Mouse (Mus musculus) lung, embryonic 14.5 days (tissue): ENCODE measurements around the gene N4bp2l2. TPM values are rescaled to one million over a fixed set of nuclear protein-coding genes. Genes with fewer than 3 reads are reported as not detected.

Source experiments
- ATAC-seq: fragments of 200-750 bp; cut with Nextera tagmentation; 2 replicates; pipeline ENCODE4 v1.8.0; 2017; ENCODE audit warnings: mild to moderate bottlenecking, moderate TSS enrichment, moderate library complexity; ENCODE audit not compliant: insufficient read depth
- DNase-seq: peaks from one replicate; pipeline ENCODE4 v3.0.0-alpha.2; 2015
- H3K27ac ChIP-seq: fragments of 300-500 bp; sonication (generic); 2 replicates; pipeline ENCODE4 v1.5.1; 2014; ENCODE audit warnings: low read depth, mild to moderate bottlenecking, moderate library complexity
- H3K27me3 ChIP-seq: fragments of 300-500 bp; sonication (generic); 2 replicates; pipeline ENCODE4 v1.6.1; 2014; ENCODE audit warnings: low read length, control low read depth; ENCODE audit not compliant: insufficient read depth
- H3K36me3 ChIP-seq: fragments of 300-500 bp; sonication (generic); 2 replicates; pipeline ENCODE4 v1.6.1; 2014; ENCODE audit warnings: control low read depth; ENCODE audit not compliant: insufficient read depth
- H3K4me1 ChIP-seq: fragments of 300-500 bp; sonication (generic); 2 replicates; pipeline ENCODE4 v1.6.1; 2014; ENCODE audit warnings: antibody characterized with exemption, control low read depth; ENCODE audit not compliant: insufficient read depth
- H3K4me2 ChIP-seq: fragments of 300-500 bp; sonication (generic); 2 replicates; pipeline ENCODE4 v1.6.1; 2014; ENCODE audit warnings: mild to moderate bottlenecking
- H3K4me3 ChIP-seq: fragments of 300-500 bp; sonication (generic); 2 replicates; pipeline ENCODE4 v1.5.1; 2014; ENCODE audit warnings: low read depth, low read length
- H3K9ac ChIP-seq: fragments of 300-500 bp; sonication (generic); 2 replicates; pipeline ENCODE4 v1.6.1; 2014
- H3K9me3 ChIP-seq: fragments of 300-500 bp; sonication (generic); 2 replicates; pipeline ENCODE4 v1.6.1; 2016; ENCODE audit warnings: low read depth, low read length, control low read depth
- CTCF ChIP-seq: IDR thresholded peaks from 2 replicates; pipeline ENCODE4 v1.5.1; 2016; ENCODE audit warnings: antibody characterized with exemption, low read depth
- WGBS: fragments of 180-500 bp; shearing (Covaris S2); extraction: QIAGEN DNeasy Blood & Tissue Kit; methylation state at CpG from one replicate; pipeline ENCODE4 v1.1.7; 2014; 5-methylcytosine and 5-hydroxymethylcytosine counted together
- polyA plus RNA-seq: library from polyadenylated mRNA; unstranded; fragments of >200 nt; fragmentation: Nextera tagmentation; extraction: Ambion mirVana; gene quantifications from 2 replicates; pipeline ENCODE4 v1.2.1, GENCODE M21; 2014

N4bp2l2 gene
- polyA plus RNA-seq, 1 experiment from 2014 or later, result 40.1 TPM

- no peaks in the 10 kb centered on the region for H3K9me3 ChIP-seq
- ATAC-seq (no peak), DNase-seq (no peak)
- no peak overlapping the region for H3K9ac ChIP-seq
- no peaks in the 10 kb centered on the region for H3K4me1 ChIP-seq
- 91% methylated on average over 6 of the region's 6 CpGs for WGBS
- H3K27ac ChIP-seq, result no peak overlapping the region
- no peaks in the 10 kb centered on the region for H3K27me3 ChIP-seq
- no peaks in the 10 kb centered on the region for H3K36me3 ChIP-seq
- TF ChIP-seq CTCF, result no peak
- no peak overlapping the region for H3K4me3 ChIP-seq
- H3K4me2 ChIP-seq, result no peak overlapping the region
Measured at GRCm38 (mm10) chr5:150606131-150606530, 59.9 kb downstream of the N4bp2l2 start.

- Histone ChIP-seq H3K36me3 (no peaks in the 10 kb centered on the region), H3K9me3 (no peaks in the 10 kb centered on the region), H3K4me1 (no peaks in the 10 kb centered on the region), H3K27me3 (no peaks in the 10 kb centered on the region), H3K9ac (no peak overlapping the region), H3K4me3 (no peak overlapping the region), H3K4me2 (no peak overlapping the region), H3K27ac (no peak overlapping the region)
- no peak for TF ChIP-seq CTCF
- ATAC-seq, result no peak
- DNase-seq, result no peak
- WGBS, result 73% methylated on average over 14 of the region's 14 CpGs
Measured at GRCm38 (mm10) chr5:150601441-150602230, 64.3 kb downstream of the N4bp2l2 start.

GRCm38 (mm10) chr5:150600554-150601440 is 65.2 kb downstream of the N4bp2l2 start:
- Histone ChIP-seq H3K9me3 (no peaks in the 10 kb centered on the region), H3K4me2 (no peak overlapping the region), H3K27me3 (no peaks in the 10 kb centered on the region), H3K4me1 (no peaks in the 10 kb centered on the region), H3K27ac (no peak overlapping the region), H3K36me3 (no peaks in the 10 kb centered on the region), H3K9ac (no peak overlapping the region), H3K4me3 (no peak overlapping the region)
- no peak for TF ChIP-seq CTCF
- no peak for DNase-seq
- WGBS, result 67% methylated on average over 20 of the region's 20 CpGs
- ATAC-seq, result no peak

DNA sequence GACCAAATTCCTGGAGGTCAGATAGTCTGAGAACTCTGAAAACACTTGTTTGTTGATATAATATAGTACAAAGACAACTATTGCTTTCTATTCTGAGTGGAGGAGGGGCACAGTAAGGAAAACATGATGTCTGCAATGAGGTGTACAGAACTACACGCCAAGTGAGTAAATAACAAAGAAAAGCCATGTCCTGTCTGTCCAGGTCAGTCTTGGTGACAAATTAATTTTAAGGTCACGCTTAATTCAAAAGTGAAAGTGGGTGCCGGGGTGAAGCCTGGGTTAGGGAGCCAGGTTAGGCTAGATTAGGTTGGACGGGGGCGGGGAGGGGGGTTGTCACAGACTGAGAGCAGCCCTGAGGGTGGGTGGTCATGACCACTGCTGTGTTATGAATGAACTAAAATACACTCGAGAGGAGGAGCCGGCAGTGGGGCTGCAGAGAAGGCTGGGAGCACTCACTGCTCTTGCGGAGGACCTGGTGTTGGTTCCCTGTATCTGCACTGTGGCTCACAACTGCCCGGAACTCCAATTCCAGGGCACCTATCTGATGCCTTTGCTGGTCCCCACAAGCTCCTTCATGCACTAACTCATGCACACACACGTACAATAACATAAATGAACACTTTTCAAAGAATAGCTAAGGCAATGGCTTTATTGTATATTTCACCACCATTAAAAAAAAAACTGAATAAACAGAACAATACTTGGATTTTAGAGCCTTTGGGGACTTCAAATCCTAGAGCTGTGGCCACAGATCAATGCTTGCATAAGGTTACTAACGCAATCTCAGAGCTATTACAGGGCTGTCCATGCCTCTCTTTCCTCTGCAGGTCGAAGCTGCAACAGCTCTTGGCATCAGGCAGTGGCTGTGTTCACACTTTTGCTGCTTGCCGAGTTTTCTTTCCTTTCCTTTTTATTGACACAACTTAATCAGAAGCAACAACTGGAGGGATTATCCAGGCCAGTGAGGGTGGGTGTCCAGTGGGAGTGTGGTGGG is 66.4 kb downstream of the N4bp2l2 start:
- ATAC-seq, result no peak
- no peak overlapping the region for H3K9ac ChIP-seq
- H3K4me2 ChIP-seq, result no peak overlapping the region
- H3K36me3 ChIP-seq, result no peaks in the 10 kb centered on the region
- H3K27ac ChIP-seq, result no peak overlapping the region
- H3K4me1 ChIP-seq, result no peaks in the 10 kb centered on the region
- H3K27me3 ChIP-seq, result peaks cover 6% of the 10 kb centered on the region
- no peak for TF ChIP-seq CTCF
- 56% methylated on average over 13 of the region's 13 CpGs for WGBS
- DNase-seq, result no peak
- no peaks in the 10 kb centered on the region for H3K9me3 ChIP-seq
- H3K4me3 ChIP-seq, result no peak overlapping the region

- Histone ChIP-seq H3K4me2 (no peak overlapping the region), H3K4me3 (no peak overlapping the region), H3K9ac (no peak overlapping the region), H3K9me3 (no peaks in the 10 kb centered on the region), H3K4me1 (no peaks in the 10 kb centered on the region), H3K27ac (no peak overlapping the region), H3K27me3 (peaks cover 9% of the 10 kb centered on the region), H3K36me3 (no peaks in the 10 kb centered on the region)
- WGBS, result 45% methylated on average over 21 of the region's 21 CpGs
- no peak for TF ChIP-seq CTCF
- DNase-seq (no peak), ATAC-seq (no peak)
Measured at GRCm38 (mm10) chr5:150598202-150599119, 67.5 kb downstream of the N4bp2l2 start.

DNA sequence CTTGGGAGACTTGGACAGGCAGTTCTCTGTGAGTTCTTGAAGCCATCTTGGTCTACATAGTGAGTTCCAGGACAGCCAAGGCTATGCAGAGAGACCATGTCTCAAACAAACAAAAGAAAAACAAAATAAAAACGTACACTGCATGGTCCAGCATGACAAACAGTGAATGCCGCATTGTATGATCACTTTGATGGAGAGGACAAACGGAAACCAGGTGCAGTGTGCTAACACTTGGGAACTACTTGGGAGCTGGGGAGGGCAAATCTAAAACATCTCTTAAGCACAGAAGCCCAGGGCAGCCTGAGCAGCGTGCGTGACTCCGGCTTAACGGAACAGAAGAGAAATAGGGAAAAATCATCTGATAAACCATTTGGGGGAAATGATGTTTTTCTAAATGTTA is 68.9 kb downstream of the N4bp2l2 start, which contains the start of gene N4bp2l1:
Gene N4bp2l1 (minus strand): TSS at position 101 of the 400 bp plus-strand sequence.
- DNase-seq (no peak), ATAC-seq (no peak)
- Histone ChIP-seq H3K9ac (no peak within 1 kb of the TSS), H3K4me2 (no peak within 1 kb of the TSS), H3K4me3 (no peak within 1 kb of the TSS), H3K27ac (no peak within 1 kb of the TSS), H3K9me3 (no peaks in the 10 kb centered on the region), H3K4me1 (0 out of 2 replicates have a peak, but pooled peaks cover 4% of the 10 kb centered on the region), H3K36me3 (no peaks in the 10 kb centered on the region), H3K27me3 (peaks cover 18% of the 10 kb centered on the region)
- WGBS, result 71% methylated on average over 7 of the region's 7 CpGs
- TF ChIP-seq CTCF, result no peak
